Mouse (Mus musculus): ENCODE results near the gene Pigq. TPM values are rescaled to one million over a fixed set of nuclear protein-coding genes. Genes with fewer than 3 reads are reported as not detected.

Pigq gene
- total and polyA plus RNA-seq, 2 experiments = 11.5 to 52.5 TPM

- TF ChIP-seq POLR2A (IDR thresholded peaks at IDR 0.05; ENCODE audit: extremely low read depth, insufficient read depth, low read length) = no peak
- no peak for TF ChIP-seq CTCF (IDR thresholded peaks at IDR 0.05; ENCODE audit: low read depth, low read length)
- Histone ChIP-seq H3K9ac (ENCODE audit: low read depth, low read length) (no peak overlapping the region), H3K4me3 (ENCODE audit: insufficient read depth, low read depth, low read length) (no peak overlapping the region), H3K79me2 (ENCODE audit: control insufficient read depth, insufficient read depth, low read length) (no peaks in the 10 kb centered on the region), H3K27me3 (ENCODE audit: control insufficient read depth, insufficient read depth, low read length) (no peaks in the 10 kb centered on the region), H3K4me1 (ENCODE audit: control insufficient read depth, insufficient read depth, low read length) (no peaks in the 10 kb centered on the region), H3K27ac (replicated peaks; ENCODE audit: insufficient read depth, low read depth, low read length) (no peak overlapping the region), H3K36me3 (ENCODE audit: control insufficient read depth, insufficient read depth, low read length) (no peaks in the 10 kb centered on the region)
- WGBS = 94% methylated on average over 5 of the region's 5 CpGs
- DNase-seq (ENCODE audit: extremely low read depth, low read depth, low spot score) = no peak
Measured at GRCm38 (mm10) chr17:25961566-25961965, 16.8 kb upstream of the Pigq start.

GRCm38 (mm10) chr17:25959630-25960467 is 15.1 kb upstream of the Pigq start:
- H3K79me2 ChIP-seq (ENCODE audit: control insufficient read depth, insufficient read depth, low read length) = no peaks in the 10 kb centered on the region
- no peaks in the 10 kb centered on the region for H3K36me3 ChIP-seq (ENCODE audit: control insufficient read depth, insufficient read depth, low read length)
- no peak overlapping the region for H3K4me3 ChIP-seq (ENCODE audit: insufficient read depth, low read depth, low read length)
- no peaks in the 10 kb centered on the region for H3K4me1 ChIP-seq (ENCODE audit: control insufficient read depth, insufficient read depth, low read length)
- H3K9ac ChIP-seq (ENCODE audit: low read depth, low read length) = no peak overlapping the region
- WGBS = 96% methylated on average over 23 of the region's 23 CpGs
- DNase-seq (ENCODE audit: extremely low read depth, low read depth, low spot score) = no peak
- no peaks in the 10 kb centered on the region for H3K27me3 ChIP-seq (ENCODE audit: control insufficient read depth, insufficient read depth, low read length)
- no peak for TF ChIP-seq CTCF (IDR thresholded peaks at IDR 0.05; ENCODE audit: low read depth, low read length)
- no peak for TF ChIP-seq POLR2A (IDR thresholded peaks at IDR 0.05; ENCODE audit: extremely low read depth, insufficient read depth, low read length)
- no peak overlapping the region for H3K27ac ChIP-seq (replicated peaks; ENCODE audit: insufficient read depth, low read depth, low read length)

GRCm38 (mm10) chr17:25958771-25959494 is 14.2 kb upstream of the Pigq start:
- WGBS = 96% methylated on average over 11 of the region's 11 CpGs
- Histone ChIP-seq H3K27me3 (ENCODE audit: control insufficient read depth, insufficient read depth, low read length) (no peaks in the 10 kb centered on the region), H3K27ac (replicated peaks; ENCODE audit: insufficient read depth, low read depth, low read length) (no peak overlapping the region), H3K79me2 (ENCODE audit: control insufficient read depth, insufficient read depth, low read length) (no peaks in the 10 kb centered on the region), H3K36me3 (ENCODE audit: control insufficient read depth, insufficient read depth, low read length) (no peaks in the 10 kb centered on the region), H3K9ac (ENCODE audit: low read depth, low read length) (no peak overlapping the region), H3K4me3 (ENCODE audit: insufficient read depth, low read depth, low read length) (no peak overlapping the region), H3K4me1 (ENCODE audit: control insufficient read depth, insufficient read depth, low read length) (no peaks in the 10 kb centered on the region)
- TF ChIP-seq CTCF (IDR thresholded peaks at IDR 0.05; ENCODE audit: low read depth, low read length) (no peak), POLR2A (IDR thresholded peaks at IDR 0.05; ENCODE audit: extremely low read depth, insufficient read depth, low read length) (no peak)
- no peak for DNase-seq (ENCODE audit: extremely low read depth, low read depth, low spot score)

- H3K27me3 ChIP-seq (ENCODE audit: control insufficient read depth, insufficient read depth, low read length) = no peaks in the 10 kb centered on the region
- DNase-seq (ENCODE audit: extremely low read depth, low read depth, low spot score) = no peak
- H3K36me3 ChIP-seq (ENCODE audit: control insufficient read depth, insufficient read depth, low read length) = no peaks in the 10 kb centered on the region
- H3K27ac ChIP-seq (replicated peaks; ENCODE audit: insufficient read depth, low read depth, low read length) = no peak overlapping the region
- 90% methylated on average over 14 of the region's 14 CpGs for WGBS
- H3K9ac ChIP-seq (ENCODE audit: low read depth, low read length) = no peak overlapping the region
- TF ChIP-seq CTCF (IDR thresholded peaks at IDR 0.05; ENCODE audit: low read depth, low read length) = no peak
- no peak for TF ChIP-seq POLR2A (IDR thresholded peaks at IDR 0.05; ENCODE audit: extremely low read depth, insufficient read depth, low read length)
- H3K79me2 ChIP-seq (ENCODE audit: control insufficient read depth, insufficient read depth, low read length) = no peaks in the 10 kb centered on the region
- no peaks in the 10 kb centered on the region for H3K4me1 ChIP-seq (ENCODE audit: control insufficient read depth, insufficient read depth, low read length)
- no peak overlapping the region for H3K4me3 ChIP-seq (ENCODE audit: insufficient read depth, low read depth, low read length)
Measured at GRCm38 (mm10) chr17:25957586-25958051, 12.9 kb upstream of the Pigq start.

GRCm38 (mm10) chr17:25956631-25957030 is 11.9 kb upstream of the Pigq start:
- H3K9ac ChIP-seq (ENCODE audit: low read depth, low read length) = no peak overlapping the region
- no peaks in the 10 kb centered on the region for H3K79me2 ChIP-seq (ENCODE audit: control insufficient read depth, insufficient read depth, low read length)
- no peak overlapping the region for H3K27ac ChIP-seq (replicated peaks; ENCODE audit: insufficient read depth, low read depth, low read length)
- no peak overlapping the region for H3K4me3 ChIP-seq (ENCODE audit: insufficient read depth, low read depth, low read length)
- 93% methylated on average over 7 of the region's 7 CpGs for WGBS
- no peak for TF ChIP-seq POLR2A (IDR thresholded peaks at IDR 0.05; ENCODE audit: extremely low read depth, insufficient read depth, low read length)
- no peak for TF ChIP-seq CTCF (IDR thresholded peaks at IDR 0.05; ENCODE audit: low read depth, low read length)
- DNase-seq (ENCODE audit: extremely low read depth, low read depth, low spot score) = no peak
- peaks cover 5% of the 10 kb centered on the region; the same call in 1 of the 2 replicates for H3K27me3 ChIP-seq (ENCODE audit: control insufficient read depth, insufficient read depth, low read length)
- H3K4me1 ChIP-seq (ENCODE audit: control insufficient read depth, insufficient read depth, low read length) = no peaks in the 10 kb centered on the region
- no peaks in the 10 kb centered on the region for H3K36me3 ChIP-seq (ENCODE audit: control insufficient read depth, insufficient read depth, low read length)

All from liver, adult 2 months (tissue).